In genomic region chr7:112158942-112159341, GRCm38 (mm10) we compare ENCODE assay signal across 8 mouse cellular contexts. TPM values are rescaled to one million over a fixed set of nuclear protein-coding genes. Genes with fewer than 3 reads are reported as not detected.
DNase-seq lines count a peak whose midpoint lies in the region; ATAC-seq lines count a peak whose summit lies in the region.

Gene Dkk3, minus strand, starts transcription at chr7:112159057.

- peak within 1 kb of the TSS; percentile 44 for H3K4me3 ChIP-seq in kidney, embryonic 14.5 days (ENCODE audit: low read length)
- H3K4me3 ChIP-seq in liver, embryonic 11.5 days (ENCODE audit: low read depth, low read length), result peak within 1 kb of the TSS; percentile 53

- H3K4me2 ChIP-seq in kidney, embryonic 14.5 days (replicated peaks; ENCODE audit: low read depth, low read length), result peak within 1 kb of the TSS; percentile 62
- peak within 1 kb of the TSS; percentile 60 for H3K4me2 ChIP-seq in liver, embryonic 11.5 days

- DNase-seq in gastrocnemius, postnatal 10 days, result peak; percentile 38
- DNase-seq in gastrocnemius, postnatal 36 days, result no peak
- peak; percentile 42 for DNase-seq in adrenal gland, postnatal 14 days
- DNase-seq in gastrocnemius, postnatal 4 days (ENCODE audit: low spot score in 2 of 2), result peak; percentile 36 to 48
- peak; percentile 49 for DNase-seq in liver, embryonic 11.5 days (ENCODE audit: low spot score)
- peak; percentile 83 for DNase-seq in retina, embryonic 14.5 days (ENCODE audit: low spot score)
- no peak for DNase-seq in cerebellum, adult 11 months

- H3K9ac ChIP-seq in kidney, embryonic 14.5 days (ENCODE audit: low read depth, low read length), result peak within 1 kb of the TSS; percentile 51
- peak within 1 kb of the TSS; percentile 34; the same call in 1 of the 2 replicates for H3K9ac ChIP-seq in liver, embryonic 11.5 days (ENCODE audit: low read depth, low read length)

- H3K27ac ChIP-seq in kidney, embryonic 14.5 days (ENCODE audit: low read depth, low read length), result no peak within 1 kb of the TSS
- no peak within 1 kb of the TSS for H3K27ac ChIP-seq in liver, embryonic 11.5 days (ENCODE audit: low read depth, low read length)

- 3% methylated on average over 21 of the region's 21 CpGs for WGBS in kidney, embryonic 14.5 days
- 6% methylated on average over 21 of the region's 21 CpGs for WGBS in liver, embryonic 11.5 days

- intact Hi-C loops in gastrocnemius, postnatal 36 days (cut with DNase I), result no loop called here

- H3K4me1 ChIP-seq in kidney, embryonic 14.5 days (ENCODE audit: control insufficient read depth, insufficient read depth, low read length), result peaks cover 23% of the 10 kb centered on the region
- H3K4me1 ChIP-seq in liver, embryonic 11.5 days (replicated peaks; ENCODE audit: control insufficient read depth, insufficient read depth, low read length), result no peaks in the 10 kb centered on the region

- H3K27me3 ChIP-seq in kidney, embryonic 14.5 days (ENCODE audit: control insufficient read depth, insufficient read depth, low read length), result no peaks in the 10 kb centered on the region
- H3K27me3 ChIP-seq in liver, embryonic 11.5 days (replicated peaks; ENCODE audit: control insufficient read depth, insufficient read depth, low read length), result peaks cover 21% of the 10 kb centered on the region

- peak; percentile 60 for ATAC-seq in kidney, embryonic 14.5 days (ENCODE audit: low FRiP score, low TSS enrichment)
- ATAC-seq in liver, embryonic 11.5 days (replicated peaks; ENCODE audit: low FRiP score), result peak; percentile 25

- no peaks in the 10 kb centered on the region for H3K36me3 ChIP-seq in kidney, embryonic 14.5 days (ENCODE audit: control insufficient read depth, insufficient read depth, low read length)
- H3K36me3 ChIP-seq in liver, embryonic 11.5 days (ENCODE audit: control insufficient read depth, insufficient read depth, low read length), result no peaks in the 10 kb centered on the region

- no peaks in the 10 kb centered on the region for H3K9me3 ChIP-seq in kidney, embryonic 14.5 days (ENCODE audit: control insufficient read depth, low read length)
- no peaks in the 10 kb centered on the region for H3K9me3 ChIP-seq in liver, embryonic 11.5 days (ENCODE audit: control insufficient read depth, low read length)

RNA-seq across cellular contexts. Expression of gene Dkk3, which starts in this region (rescaled TPM):
- 10 to 100 TPM; 10.9 to 13.7 TPM for total RNA-seq in gastrocnemius, postnatal 10 days (2021)
- 1 to 10 TPM; 1.6 to 2.5 TPM for total RNA-seq in gastrocnemius, postnatal 36 days (2021)
- total RNA-seq in adrenal gland, postnatal 14 days (2021), result 10.3 and 13.7 TPM in 2 replicates
- 10 to 100 TPM; 15.8 to 20.6 TPM for total RNA-seq in gastrocnemius, postnatal 4 days (2021)
- polyA plus RNA-seq in kidney, embryonic 14.5 days (2014; fragmentation: Nextera tagmentation; extraction: Ambion mirVana), result 9.3 and 14.9 TPM in 2 replicates
- polyA plus RNA-seq in liver, embryonic 11.5 days (2014; fragmentation: Nextera tagmentation; extraction: Ambion mirVana), result 11.0 and 12.0 TPM in 2 replicates

Comparison
In these comparisons a context has a peak if more than half of its experiments do, and no peak if none do; other contexts are left out.
1. DNase-seq: peak in gastrocnemius, postnatal 10 days (single experiment), adrenal gland, postnatal 14 days (single experiment), gastrocnemius, postnatal 4 days (2 of 2), liver, embryonic 11.5 days (single experiment) and retina, embryonic 14.5 days (single experiment); none in gastrocnemius, postnatal 36 days (0 of 2) and cerebellum, adult 11 months (single experiment).